Mouse (Mus musculus): ENCODE measurements around the gene Rad23a. TPM values are rescaled to one million over a fixed set of nuclear protein-coding genes. Genes with fewer than 3 reads are reported as not detected.

The Rad23a gene
- polyA plus RNA-seq, 1 experiment from 2014 or later, result 78.1 TPM

GRCm38 (mm10) chr8:84823653-84824052 lies 16.8 kb downstream of the Rad23a start:
- 0 out of 2 replicates have a peak overlapping the region, but pooled peaks have one; percentile 2 for H3K9ac ChIP-seq (replicated peaks; ENCODE audit: low read depth, low read length)
- peak overlapping the region; percentile 11 for H3K4me3 ChIP-seq (ENCODE audit: low read depth, low read length)
- ATAC-seq (ENCODE audit: low read depth), result peak; percentile 91
- H3K27me3 ChIP-seq (ENCODE audit: control insufficient read depth, insufficient read depth, low read length), result no peaks in the 10 kb centered on the region
- no peaks in the 10 kb centered on the region for H3K9me3 ChIP-seq (ENCODE audit: control insufficient read depth, low read length)
- H3K4me1 ChIP-seq (ENCODE audit: control insufficient read depth, insufficient read depth, low read length), result no peaks in the 10 kb centered on the region
- H3K36me3 ChIP-seq (ENCODE audit: control insufficient read depth, insufficient read depth, low read length), result no peaks in the 10 kb centered on the region
- H3K4me2 ChIP-seq (ENCODE audit: low read depth, low read length), result peak overlapping the region; percentile 47
- H3K27ac ChIP-seq (ENCODE audit: low read depth, low read length), result no peak overlapping the region
- 2% methylated on average over 18 of the region's 18 CpGs for WGBS

- H3K9me3 ChIP-seq (ENCODE audit: control insufficient read depth, low read length), result no peaks in the 10 kb centered on the region
- peak within 1 kb of the TSS; percentile 47 for H3K4me2 ChIP-seq (ENCODE audit: low read depth, low read length)
- no peak for ATAC-seq (ENCODE audit: low read depth)
- peak within 1 kb of the TSS; percentile 11 for H3K4me3 ChIP-seq (ENCODE audit: low read depth, low read length)
- no peak within 1 kb of the TSS for H3K27ac ChIP-seq (ENCODE audit: low read depth, low read length)
- 27% methylated on average over 3 of the region's 3 CpGs for WGBS
- no peaks in the 10 kb centered on the region for H3K4me1 ChIP-seq (ENCODE audit: control insufficient read depth, insufficient read depth, low read length)
- H3K9ac ChIP-seq (replicated peaks; ENCODE audit: low read depth, low read length), result 0 out of 2 replicates have a peak within 1 kb of the TSS, but pooled peaks have one; percentile 2
- no peaks in the 10 kb centered on the region for H3K36me3 ChIP-seq (ENCODE audit: control insufficient read depth, insufficient read depth, low read length)
- H3K27me3 ChIP-seq (ENCODE audit: control insufficient read depth, insufficient read depth, low read length), result no peaks in the 10 kb centered on the region
Measured at GRCm38 (mm10) chr8:84822723-84823122, 17.7 kb downstream of the Rad23a start, which contains the start of gene Dand5. Gene Dand5 (minus strand): TSS chr8:84822823.

GRCm38 (mm10) chr8:84816117-84816516 lies 24.3 kb downstream of the Rad23a start:
- no peak overlapping the region for H3K4me2 ChIP-seq (ENCODE audit: low read depth, low read length)
- no peak overlapping the region for H3K4me3 ChIP-seq (ENCODE audit: low read depth, low read length)
- 79% methylated on average over 17 of the region's 17 CpGs for WGBS
- no peaks in the 10 kb centered on the region for H3K36me3 ChIP-seq (ENCODE audit: control insufficient read depth, insufficient read depth, low read length)
- no peak for ATAC-seq (ENCODE audit: low read depth)
- H3K9ac ChIP-seq (replicated peaks; ENCODE audit: low read depth, low read length), result no peak overlapping the region
- peaks cover 15% of the 10 kb centered on the region for H3K4me1 ChIP-seq (ENCODE audit: control insufficient read depth, insufficient read depth, low read length)
- no peak overlapping the region; the same call in 1 of the 2 replicates for H3K27ac ChIP-seq (ENCODE audit: low read depth, low read length)
- no peaks in the 10 kb centered on the region for H3K9me3 ChIP-seq (ENCODE audit: control insufficient read depth, low read length)
- no peaks in the 10 kb centered on the region; the same call in 1 of the 2 replicates for H3K27me3 ChIP-seq (ENCODE audit: control insufficient read depth, insufficient read depth, low read length)

GRCm38 (mm10) chr8:84815547-84815946 lies 24.9 kb downstream of the Rad23a start:
- Histone ChIP-seq H3K4me1 (ENCODE audit: control insufficient read depth, insufficient read depth, low read length) (peaks cover 15% of the 10 kb centered on the region), H3K4me3 (ENCODE audit: low read depth, low read length) (no peak overlapping the region), H3K9ac (replicated peaks; ENCODE audit: low read depth, low read length) (0 out of 2 replicates have a peak overlapping the region, but pooled peaks have one; percentile 11), H3K36me3 (ENCODE audit: control insufficient read depth, insufficient read depth, low read length) (no peaks in the 10 kb centered on the region), H3K27ac (ENCODE audit: low read depth, low read length) (peak overlapping the region; percentile 71), H3K27me3 (ENCODE audit: control insufficient read depth, insufficient read depth, low read length) (no peaks in the 10 kb centered on the region; the same call in 1 of the 2 replicates), H3K9me3 (ENCODE audit: control insufficient read depth, low read length) (no peaks in the 10 kb centered on the region), H3K4me2 (ENCODE audit: low read depth, low read length) (no peak overlapping the region)
- peak; percentile 45 for ATAC-seq (ENCODE audit: low read depth)
- 9% methylated on average over 9 of the region's 9 CpGs for WGBS

- 0 out of 2 replicates have a peak overlapping the region, but pooled peaks have one; percentile 16 for H3K9ac ChIP-seq (replicated peaks; ENCODE audit: low read depth, low read length)
- peak overlapping the region; percentile 71 for H3K27ac ChIP-seq (ENCODE audit: low read depth, low read length)
- 31% methylated on average over 17 of the region's 19 CpGs for WGBS
- ATAC-seq (ENCODE audit: low read depth), result peak; percentile 35
- H3K4me3 ChIP-seq (ENCODE audit: low read depth, low read length), result no peak overlapping the region
- H3K9me3 ChIP-seq (ENCODE audit: control insufficient read depth, low read length), result no peaks in the 10 kb centered on the region
- no peaks in the 10 kb centered on the region for H3K36me3 ChIP-seq (ENCODE audit: control insufficient read depth, insufficient read depth, low read length)
- peaks cover 15% of the 10 kb centered on the region for H3K4me1 ChIP-seq (ENCODE audit: control insufficient read depth, insufficient read depth, low read length)
- H3K27me3 ChIP-seq (ENCODE audit: control insufficient read depth, insufficient read depth, low read length), result no peaks in the 10 kb centered on the region; the same call in 1 of the 2 replicates
- no peak overlapping the region for H3K4me2 ChIP-seq (ENCODE audit: low read depth, low read length)
Measured at GRCm38 (mm10) chr8:84814555-84815441, 25.7 kb downstream of the Rad23a start.

GRCm38 (mm10) chr8:84814240-84814554 lies 26.3 kb downstream of the Rad23a start:
- H3K36me3 ChIP-seq (ENCODE audit: control insufficient read depth, insufficient read depth, low read length), result no peaks in the 10 kb centered on the region
- H3K4me3 ChIP-seq (ENCODE audit: low read depth, low read length), result no peak overlapping the region
- H3K9ac ChIP-seq (replicated peaks; ENCODE audit: low read depth, low read length), result no peak overlapping the region
- H3K27me3 ChIP-seq (ENCODE audit: control insufficient read depth, insufficient read depth, low read length), result no peaks in the 10 kb centered on the region; the same call in 1 of the 2 replicates
- H3K4me1 ChIP-seq (ENCODE audit: control insufficient read depth, insufficient read depth, low read length), result peaks cover 15% of the 10 kb centered on the region
- H3K27ac ChIP-seq (ENCODE audit: low read depth, low read length), result peak overlapping the region; percentile 71; the same call in 1 of the 2 replicates
- H3K4me2 ChIP-seq (ENCODE audit: low read depth, low read length), result no peak overlapping the region
- ATAC-seq (ENCODE audit: low read depth), result peak; percentile 21
- no peaks in the 10 kb centered on the region for H3K9me3 ChIP-seq (ENCODE audit: control insufficient read depth, low read length)
- 63% methylated on average over 11 of the region's 11 CpGs for WGBS

GRCm38 (mm10) chr8:84813830-84814229 lies 26.6 kb downstream of the Rad23a start:
- Histone ChIP-seq H3K27me3 (ENCODE audit: control insufficient read depth, insufficient read depth, low read length) (no peaks in the 10 kb centered on the region; the same call in 1 of the 2 replicates), H3K4me1 (ENCODE audit: control insufficient read depth, insufficient read depth, low read length) (peaks cover 15% of the 10 kb centered on the region), H3K4me3 (ENCODE audit: low read depth, low read length) (no peak overlapping the region), H3K9me3 (ENCODE audit: control insufficient read depth, low read length) (no peaks in the 10 kb centered on the region), H3K27ac (ENCODE audit: low read depth, low read length) (peak overlapping the region; percentile 44), H3K4me2 (ENCODE audit: low read depth, low read length) (no peak overlapping the region), H3K9ac (replicated peaks; ENCODE audit: low read depth, low read length) (no peak overlapping the region), H3K36me3 (ENCODE audit: control insufficient read depth, insufficient read depth, low read length) (no peaks in the 10 kb centered on the region)
- no peak for ATAC-seq (ENCODE audit: low read depth)
- WGBS, result 87% methylated on average over 3 of the region's 3 CpGs

- peaks cover 15% of the 10 kb centered on the region for H3K4me1 ChIP-seq (ENCODE audit: control insufficient read depth, insufficient read depth, low read length)
- WGBS, result 3% methylated on average over 5 of the region's 5 CpGs
- no peak for ATAC-seq (ENCODE audit: low read depth)
- H3K4me2 ChIP-seq (ENCODE audit: low read depth, low read length), result no peak overlapping the region
- H3K9ac ChIP-seq (replicated peaks; ENCODE audit: low read depth, low read length), result no peak overlapping the region
- no peak overlapping the region for H3K4me3 ChIP-seq (ENCODE audit: low read depth, low read length)
- H3K27ac ChIP-seq (ENCODE audit: low read depth, low read length), result peak overlapping the region; percentile 44
- no peaks in the 10 kb centered on the region for H3K36me3 ChIP-seq (ENCODE audit: control insufficient read depth, insufficient read depth, low read length)
- no peaks in the 10 kb centered on the region for H3K9me3 ChIP-seq (ENCODE audit: control insufficient read depth, low read length)
- H3K27me3 ChIP-seq (ENCODE audit: control insufficient read depth, insufficient read depth, low read length), result no peaks in the 10 kb centered on the region; the same call in 1 of the 2 replicates
Measured at GRCm38 (mm10) chr8:84813059-84813458, 27.4 kb downstream of the Rad23a start.

- WGBS, result 13% methylated on average over 10 of the region's 10 CpGs
- Histone ChIP-seq H3K4me3 (ENCODE audit: low read depth, low read length) (peak overlapping the region; percentile 22; the same call in 1 of the 2 replicates), H3K27me3 (ENCODE audit: control insufficient read depth, insufficient read depth, low read length) (no peaks in the 10 kb centered on the region; the same call in 1 of the 2 replicates), H3K9me3 (ENCODE audit: control insufficient read depth, low read length) (no peaks in the 10 kb centered on the region), H3K27ac (ENCODE audit: low read depth, low read length) (0 out of 2 replicates have a peak overlapping the region, but pooled peaks have one; percentile 13), H3K36me3 (ENCODE audit: control insufficient read depth, insufficient read depth, low read length) (no peaks in the 10 kb centered on the region), H3K9ac (replicated peaks; ENCODE audit: low read depth, low read length) (no peak overlapping the region; the same call in 1 of the 2 replicates), H3K4me2 (ENCODE audit: low read depth, low read length) (peak overlapping the region; percentile 40), H3K4me1 (ENCODE audit: control insufficient read depth, insufficient read depth, low read length) (peaks cover 15% of the 10 kb centered on the region)
- ATAC-seq (ENCODE audit: low read depth), result no peak
Measured at GRCm38 (mm10) chr8:84811303-84811702, 29.2 kb downstream of the Rad23a start.

All from neural tube, embryonic 14.5 days (tissue).